Mouse (Mus musculus) MN1 (cell line): ENCODE measurements at regions not wholly inside any gene's neighbourhood (a gene's known extent, or its start where the extent isn't known, plus 50 kb on each side); places are given as distances from the start of the nearest gene placed in this dataset.

Source experiments
- DNase-seq: peaks from one replicate; pipeline ENCODE4 v3.0.0-alpha.2; 2016; ENCODE audit warnings: low spot score

GRCm38 (mm10) chr19:37836900-37837299 lies 139.3 kb downstream of the Cyp26a1 start:
- no peak for DNase-seq
